Mouse (Mus musculus): Measurements from ENCODE around the gene A630073D07Rik. TPM values are rescaled to one million over a fixed set of nuclear protein-coding genes. Genes with fewer than 3 reads are reported as not detected.
"Not testable (repeated sequence)": the region's sequence is repeated elsewhere in the genome, so short reads cannot be mapped to it uniquely, and the experiment has no call there.

The A630073D07Rik gene
- polyA plus RNA-seq (2016; fragmentation: Nextera tagmentation; extraction: Ambion mirVana), result not detected in 2 replicates

DNA sequence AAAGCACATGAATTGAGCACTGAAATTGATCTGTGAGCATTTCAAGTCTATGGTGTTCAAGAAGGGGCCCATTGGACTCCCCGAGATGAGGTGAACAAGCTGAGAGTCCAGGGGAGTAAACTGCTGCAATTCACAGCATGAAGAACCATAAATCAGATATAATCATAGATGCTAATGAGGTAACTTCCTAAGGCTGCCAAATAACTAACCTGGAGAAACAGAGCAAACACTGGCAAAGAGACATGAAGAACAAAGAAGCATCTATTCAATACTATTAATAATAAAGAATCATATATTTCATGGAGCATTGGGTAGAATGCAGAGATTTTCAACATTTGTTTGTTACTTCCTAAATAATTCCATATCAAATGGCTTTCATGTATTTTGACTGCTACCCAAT, at the start of gene A630073D07Rik:
TSS of gene A630073D07Rik (minus strand) at position 101 of the 400 bp plus-strand sequence.
- H3K4me3 ChIP-seq, result no peak within 1 kb of the TSS
- no peak within 1 kb of the TSS for H3K4me2 ChIP-seq
- H3K9ac ChIP-seq, result no peak within 1 kb of the TSS
- no peak for ATAC-seq
- H3K4me1 ChIP-seq, result no peaks in the 10 kb centered on the region
- WGBS (ENCODE audit: insufficient replicate concordance), result 73% methylated on average over 1 of the region's 1 CpGs
- H3K27me3 ChIP-seq (replicated peaks), result no peaks in the 10 kb centered on the region
- H3K27ac ChIP-seq, result no peak within 1 kb of the TSS
- H3K9me3 ChIP-seq (replicated peaks), result no peaks in the 10 kb centered on the region
- H3K36me3 ChIP-seq, result no peaks in the 10 kb centered on the region

- Histone ChIP-seq H3K4me3 (no peak within 1 kb of the TSS), H3K9me3 (replicated peaks) (no peaks in the 10 kb centered on the region), H3K4me2 (no peak within 1 kb of the TSS), H3K9ac (no peak within 1 kb of the TSS), H3K4me1 (no peaks in the 10 kb centered on the region), H3K27ac (no peak within 1 kb of the TSS), H3K36me3 (no peaks in the 10 kb centered on the region), H3K27me3 (replicated peaks) (no peaks in the 10 kb centered on the region)
- ATAC-seq, result no peak
- 37% methylated on average over 1 of the region's 1 CpGs for WGBS (ENCODE audit: insufficient replicate concordance)
Measured at GRCm38 (mm10) chr6:132700907-132701306, 49.6 kb upstream of the A630073D07Rik start, which contains the start of gene Tas2r121. Gene Tas2r121, minus strand, starts transcription at chr6:132701007.

GRCm38 (mm10) chr6:132691596-132691995, 40.3 kb upstream of the A630073D07Rik start:
- ATAC-seq, H3K9ac ChIP-seq: not testable (repeated sequence)

DNA sequence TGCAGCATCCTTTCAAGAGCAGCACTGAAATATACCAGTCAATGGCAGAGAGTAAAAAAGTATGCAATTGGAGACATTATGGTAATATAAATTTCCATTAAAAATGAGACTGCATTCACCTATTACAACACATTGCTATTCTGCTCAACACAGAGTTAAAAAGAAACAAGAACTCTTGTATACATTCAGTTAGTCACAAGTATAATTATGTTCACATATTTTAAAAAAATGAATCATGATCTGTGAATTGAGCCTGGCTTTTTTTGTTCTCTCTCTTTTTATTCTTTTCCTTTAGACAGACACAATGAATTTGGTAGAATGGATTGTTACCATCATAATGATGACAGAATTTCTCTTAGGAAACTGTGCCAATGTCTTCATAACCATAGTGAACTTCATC, 5.3 kb upstream of the A630073D07Rik start, which contains the start of gene Tas2r120:
TSS of gene Tas2r120 (plus strand) at position 301 of the 400 bp plus-strand sequence.
- no peaks in the 10 kb centered on the region for H3K36me3 ChIP-seq
- no peaks in the 10 kb centered on the region for H3K27me3 ChIP-seq (replicated peaks)
- H3K4me1 ChIP-seq, result no peaks in the 10 kb centered on the region
- ATAC-seq, result no peak
- H3K27ac ChIP-seq, result no peak within 1 kb of the TSS
- no peak within 1 kb of the TSS for H3K4me2 ChIP-seq
- H3K9me3 ChIP-seq (replicated peaks), result no peaks in the 10 kb centered on the region
- no peak within 1 kb of the TSS for H3K9ac ChIP-seq
- H3K4me3 ChIP-seq, result no peak within 1 kb of the TSS

More at GRCm38 (mm10) chr6:132691596-132691995, 40.3 kb upstream of the A630073D07Rik start:
- H3K27ac ChIP-seq; H3K36me3 ChIP-seq; H3K4me3 ChIP-seq; H3K27me3 ChIP-seq (replicated peaks); H3K4me2 ChIP-seq; H3K4me1 ChIP-seq; H3K9me3 ChIP-seq (replicated peaks): not testable (repeated sequence)
- WGBS (ENCODE audit: insufficient replicate concordance), result 70% methylated on average over 7 of the region's 7 CpGs

- ATAC-seq, result no peak
- H3K27me3 ChIP-seq (replicated peaks), result no peaks in the 10 kb centered on the region
- no peaks in the 10 kb centered on the region for H3K36me3 ChIP-seq
- H3K9me3 ChIP-seq (replicated peaks), result no peaks in the 10 kb centered on the region
- H3K4me1 ChIP-seq, result no peaks in the 10 kb centered on the region
- no peak overlapping the region for H3K4me2 ChIP-seq
- no peak overlapping the region for H3K9ac ChIP-seq
- H3K4me3 ChIP-seq, result no peak overlapping the region
- H3K27ac ChIP-seq, result no peak overlapping the region
Measured at GRCm38 (mm10) chr6:132649399-132649798, 1.9 kb downstream of the A630073D07Rik start.

DNA sequence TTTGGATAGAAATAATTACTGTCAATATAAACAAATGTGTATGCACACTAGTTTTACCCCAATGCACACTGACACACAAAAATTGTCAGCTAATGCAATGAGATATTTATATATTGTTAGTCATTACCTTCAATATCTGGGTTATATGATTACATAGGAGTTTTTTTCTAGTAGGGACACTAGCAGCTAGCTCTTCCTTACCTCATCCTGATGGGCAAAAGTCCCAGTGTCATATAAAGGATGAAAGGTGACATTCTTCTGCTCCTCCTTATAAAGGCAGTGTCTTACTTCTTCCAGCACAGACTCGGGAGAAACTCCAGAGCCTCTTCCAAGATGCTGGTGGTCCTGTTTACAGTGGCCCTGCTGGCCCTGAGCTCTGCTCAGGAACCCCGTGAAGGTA, 55.7 kb downstream of the A630073D07Rik start, which contains the start of gene Prp2:
TSS of gene Prp2 (plus strand) at position 301 of the 400 bp plus-strand sequence.
- not testable (repeated sequence) for H3K9ac ChIP-seq; H3K36me3 ChIP-seq; H3K27me3 ChIP-seq (replicated peaks); H3K27ac ChIP-seq; H3K4me2 ChIP-seq; ATAC-seq; H3K4me1 ChIP-seq; H3K4me3 ChIP-seq; H3K9me3 ChIP-seq (replicated peaks)
- WGBS (ENCODE audit: insufficient replicate concordance), result 43% methylated on average over 2 of the region's 2 CpGs

Other genes with a start within 250 kb of the A630073D07Rik start
- not detected in 2 replicates for gene Prh1, start 81.7 kb downstream of the A630073D07Rik start, polyA plus RNA-seq (2016; fragmentation: Nextera tagmentation; extraction: Ambion mirVana)
- gene Prp2, start 55.6 kb downstream of the A630073D07Rik start, polyA plus RNA-seq (2016; fragmentation: Nextera tagmentation; extraction: Ambion mirVana), result not detected in 2 replicates
- not detected in 2 replicates for gene Tas2r120, start 5.4 kb upstream of the A630073D07Rik start, polyA plus RNA-seq (2016; fragmentation: Nextera tagmentation; extraction: Ambion mirVana)
- not detected in 2 replicates for gene Tas2r121, start 49.5 kb upstream of the A630073D07Rik start, polyA plus RNA-seq (2016; fragmentation: Nextera tagmentation; extraction: Ambion mirVana)
- gene Tas2r122, start 60.4 kb upstream of the A630073D07Rik start, polyA plus RNA-seq (2016; fragmentation: Nextera tagmentation; extraction: Ambion mirVana), result not detected in 2 replicates
- gene Tas2r115, start 86.5 kb upstream of the A630073D07Rik start, polyA plus RNA-seq (2016; fragmentation: Nextera tagmentation; extraction: Ambion mirVana), result not detected in 2 replicates
- gene Tas2r124, start 103.2 kb upstream of the A630073D07Rik start, polyA plus RNA-seq (2016; fragmentation: Nextera tagmentation; extraction: Ambion mirVana), result not detected in 2 replicates
- gene Tas2r102, start 110.6 kb upstream of the A630073D07Rik start, polyA plus RNA-seq (2016; fragmentation: Nextera tagmentation; extraction: Ambion mirVana), result not detected in 2 replicates
- gene Tas2r136, start 126.6 kb upstream of the A630073D07Rik start, polyA plus RNA-seq (2016; fragmentation: Nextera tagmentation; extraction: Ambion mirVana), result not detected in 2 replicates
- gene Tas2r117, start 151.3 kb upstream of the A630073D07Rik start, polyA plus RNA-seq (2016; fragmentation: Nextera tagmentation; extraction: Ambion mirVana), result not detected in 2 replicates
- gene Tas2r123, start 195.6 kb upstream of the A630073D07Rik start, polyA plus RNA-seq (2016; fragmentation: Nextera tagmentation; extraction: Ambion mirVana), result not detected in 2 replicates
- not detected in 2 replicates for gene Tas2r116, start 203.9 kb upstream of the A630073D07Rik start, polyA plus RNA-seq (2016; fragmentation: Nextera tagmentation; extraction: Ambion mirVana)
- gene Tas2r110, start 216.5 kb upstream of the A630073D07Rik start, polyA plus RNA-seq (2016; fragmentation: Nextera tagmentation; extraction: Ambion mirVana), result not detected in 2 replicates
- not detected in 2 replicates for gene Tas2r113, start 241.5 kb upstream of the A630073D07Rik start, polyA plus RNA-seq (2016; fragmentation: Nextera tagmentation; extraction: Ambion mirVana)